Mouse (Mus musculus) spleen, postnatal 10 days (tissue): Measurements from ENCODE around the gene Klk4.

Source experiments
- DNase-seq, 2 experiments: peaks; one replicate each; pipeline ENCODE4 v3.0.0; 2021 to 2022; ENCODE audit warnings: low spot score in 2 of 2

Klk4 gene

DNA sequence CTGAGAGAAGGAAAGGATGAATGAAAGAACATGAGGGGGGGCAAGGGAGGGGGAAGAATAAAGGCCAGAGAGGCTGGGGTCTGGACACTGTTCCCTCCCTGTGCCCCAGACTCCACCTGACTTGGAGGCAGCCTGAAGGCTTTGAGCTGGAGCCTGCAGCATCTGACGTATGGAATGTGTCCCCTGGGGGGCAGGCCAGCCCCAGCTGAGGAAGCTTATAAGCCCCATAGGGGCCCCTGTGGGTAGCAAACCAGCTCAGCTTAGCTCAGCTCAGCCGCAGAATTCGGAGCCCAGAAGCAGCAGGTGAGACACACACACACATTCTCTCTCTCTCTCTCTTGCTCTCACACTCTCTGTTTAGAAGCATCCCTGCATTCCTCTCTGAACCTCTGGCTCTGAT lies at the start of gene Klk4:
Klk4 (plus strand) TSS at position 249 of the 400 bp plus-strand sequence.
- no peak for DNase-seq

DNA sequence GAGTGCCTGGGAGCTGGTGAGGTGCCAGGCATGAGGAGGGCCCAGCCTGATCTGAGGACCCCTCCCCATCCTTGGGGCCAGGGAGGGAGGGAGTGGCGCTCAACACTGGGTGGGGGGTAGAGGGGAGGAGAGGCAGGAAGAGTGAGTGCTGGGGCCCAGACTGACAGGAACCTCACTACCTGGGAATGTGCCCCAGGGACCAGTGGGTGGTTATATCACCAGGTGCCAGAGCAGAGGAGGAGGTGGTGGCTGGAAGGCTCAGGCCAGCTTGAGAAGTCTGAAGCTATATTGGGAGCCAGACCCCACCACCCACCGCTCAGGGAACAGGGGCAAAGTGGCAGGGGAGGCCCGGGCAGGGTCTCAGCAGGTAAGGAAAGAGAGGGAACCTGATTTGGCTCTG lies 39.3 kb upstream of the Klk4 start, which contains the start of gene Klk5:
Klk5 (plus strand) TSS at position 271 of the 400 bp plus-strand sequence.
- DNase-seq, result no peak

DNA sequence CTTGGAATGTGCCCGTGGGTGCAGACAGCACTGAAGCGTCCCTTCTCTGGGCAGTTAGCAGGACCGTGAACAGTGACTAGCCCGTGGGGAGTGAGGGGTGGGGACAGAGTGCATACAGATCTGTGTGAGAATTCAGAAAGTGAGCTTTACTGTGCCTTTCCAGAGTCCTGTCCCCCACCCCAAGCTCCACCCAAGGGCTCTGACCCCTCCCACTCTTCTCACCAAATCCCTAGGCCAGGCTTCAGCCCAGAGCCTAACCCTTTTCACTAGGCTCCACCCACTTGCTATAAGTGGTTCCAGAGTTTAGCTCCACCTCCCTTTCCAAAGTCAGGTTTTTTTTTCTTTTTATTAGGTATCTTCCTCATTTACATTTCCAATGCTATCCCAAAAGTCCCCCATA lies 37.2 kb upstream of the Klk4 start:
- DNase-seq, result no peak

DNA sequence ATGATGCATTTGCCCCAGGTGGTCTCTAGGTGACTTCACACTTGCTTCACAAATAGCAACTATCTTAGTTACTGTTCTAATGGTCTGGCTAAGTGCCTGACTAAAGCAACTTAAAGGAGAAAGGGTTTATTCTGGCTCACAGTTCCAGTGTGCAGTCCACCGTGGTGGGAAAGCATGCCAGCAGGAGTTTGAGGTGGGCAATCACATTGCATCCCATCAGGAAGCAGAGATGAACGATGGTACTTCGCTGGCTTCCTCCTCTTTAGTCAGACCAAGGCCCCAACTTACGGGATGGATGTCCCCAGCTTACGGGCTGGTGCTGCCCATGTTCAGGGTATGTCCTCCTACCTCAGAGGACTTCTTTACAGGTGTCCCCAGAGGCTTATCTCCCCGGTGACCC lies 29.3 kb upstream of the Klk4 start:
- no peak for DNase-seq

DNA sequence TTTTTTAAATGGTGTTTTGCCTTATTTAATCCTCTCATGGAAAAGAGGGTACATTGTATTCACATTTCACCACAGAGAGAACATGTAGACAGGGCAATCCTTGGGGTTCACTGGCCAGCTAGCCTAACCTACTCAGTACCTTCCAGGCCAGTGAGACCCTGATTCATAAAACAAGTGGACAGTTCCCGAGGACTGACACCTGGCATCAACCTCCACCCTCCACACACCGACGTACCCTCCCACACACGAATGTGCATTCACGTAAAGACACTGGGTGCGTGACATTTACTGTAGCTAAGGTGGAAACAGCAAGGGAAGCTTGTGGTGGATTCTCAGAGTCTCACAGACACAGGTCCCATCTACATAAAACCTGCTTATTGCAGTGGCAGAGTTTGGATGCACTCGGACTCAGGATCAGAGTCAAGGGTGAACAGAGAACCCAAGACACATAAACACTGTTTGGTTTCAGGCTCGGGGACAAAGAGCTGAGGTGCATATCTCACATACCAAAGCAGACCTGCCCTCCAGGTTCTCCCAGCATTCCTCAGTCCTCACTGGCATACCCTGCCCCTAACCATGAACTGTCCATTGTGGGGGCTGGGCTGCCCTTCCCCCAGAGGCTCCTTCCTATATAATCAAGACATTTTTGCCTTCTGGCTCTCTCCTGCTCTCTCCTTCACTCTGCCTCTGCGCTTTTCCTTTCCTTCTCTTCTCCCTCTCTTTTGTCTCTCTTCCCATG lies 26.1 kb upstream of the Klk4 start:
- DNase-seq, result no peak

DNA sequence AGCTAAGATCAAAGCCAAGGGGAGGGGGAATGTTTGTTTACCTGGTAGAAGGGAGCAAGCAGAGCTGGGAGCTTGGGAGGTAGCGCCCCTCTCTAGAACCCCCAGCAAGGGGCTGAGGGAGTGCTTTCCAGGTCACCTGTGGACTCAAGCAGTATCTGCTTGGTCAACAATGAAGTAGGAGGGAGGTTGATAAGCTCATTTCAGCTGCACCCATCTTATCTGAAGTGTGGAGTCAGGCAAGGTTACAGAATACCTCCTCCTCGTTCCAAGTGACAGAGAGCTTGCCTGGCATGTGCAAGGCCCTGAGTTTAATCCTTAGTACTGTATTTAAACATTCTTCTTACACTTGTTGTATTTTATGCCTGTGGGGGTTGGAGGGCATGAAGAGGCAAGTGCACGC lies 25.3 kb upstream of the Klk4 start:
- DNase-seq, result no peak

DNA sequence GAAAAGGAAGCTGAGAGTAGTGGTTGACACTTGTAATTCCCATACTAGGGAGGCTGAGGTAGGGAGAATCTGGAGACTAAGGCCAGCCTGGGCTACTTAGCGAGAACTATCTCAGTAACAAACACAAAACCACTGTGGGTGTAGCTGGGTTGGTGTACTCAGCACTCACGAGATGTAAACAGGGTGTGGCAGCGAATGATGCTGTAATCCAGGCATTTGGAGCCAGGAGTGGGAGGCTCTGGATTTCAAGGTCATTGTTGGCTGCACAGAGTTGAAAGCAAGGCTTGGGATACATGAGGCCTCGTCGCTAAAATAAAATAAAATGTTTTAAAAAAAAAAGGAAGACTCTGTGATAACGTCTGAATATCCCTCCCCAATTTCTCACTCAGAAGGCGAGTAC lies 24.7 kb upstream of the Klk4 start:
- DNase-seq, result no peak

DNA sequence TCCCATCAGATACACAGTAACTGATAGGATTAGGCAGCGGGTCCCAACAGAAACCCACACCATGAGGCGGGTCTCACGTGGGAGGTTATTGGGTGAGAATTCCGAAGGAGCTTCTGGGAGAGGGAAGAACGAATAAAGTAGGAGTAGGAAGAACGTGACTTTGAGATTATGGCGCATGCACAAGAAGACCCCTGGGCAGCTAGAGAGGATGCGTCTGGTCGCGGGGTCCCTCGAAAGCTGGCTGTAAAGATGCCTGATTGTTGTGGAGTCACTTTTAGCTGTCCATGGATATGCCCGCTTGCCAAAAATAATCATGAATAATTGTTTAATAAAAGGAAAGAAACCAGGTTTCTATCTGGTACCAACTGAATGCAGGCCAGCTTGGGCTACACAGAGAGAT lies 23.5 kb upstream of the Klk4 start:
- DNase-seq, result no peak

DNA sequence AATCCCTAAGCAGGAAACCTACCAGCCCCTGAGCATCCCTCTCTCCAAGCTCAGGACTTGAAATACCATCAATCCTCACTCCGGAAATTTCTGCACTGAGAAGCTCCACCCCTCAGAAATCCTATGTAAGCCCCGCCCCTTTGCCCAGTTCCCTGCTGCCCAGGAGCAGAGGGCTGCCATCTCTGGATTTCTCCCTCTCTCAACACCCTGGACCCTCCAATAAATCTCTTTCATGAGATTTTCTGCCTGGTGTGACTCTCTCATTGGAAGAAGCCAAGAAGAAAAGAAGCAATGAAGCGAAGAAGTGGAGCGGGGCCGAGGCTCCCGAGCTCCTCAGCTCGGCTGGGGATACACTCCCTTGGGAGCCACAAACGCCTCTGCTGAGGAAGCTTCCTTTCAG lies 20.5 kb upstream of the Klk4 start:
- no peak for DNase-seq

DNA sequence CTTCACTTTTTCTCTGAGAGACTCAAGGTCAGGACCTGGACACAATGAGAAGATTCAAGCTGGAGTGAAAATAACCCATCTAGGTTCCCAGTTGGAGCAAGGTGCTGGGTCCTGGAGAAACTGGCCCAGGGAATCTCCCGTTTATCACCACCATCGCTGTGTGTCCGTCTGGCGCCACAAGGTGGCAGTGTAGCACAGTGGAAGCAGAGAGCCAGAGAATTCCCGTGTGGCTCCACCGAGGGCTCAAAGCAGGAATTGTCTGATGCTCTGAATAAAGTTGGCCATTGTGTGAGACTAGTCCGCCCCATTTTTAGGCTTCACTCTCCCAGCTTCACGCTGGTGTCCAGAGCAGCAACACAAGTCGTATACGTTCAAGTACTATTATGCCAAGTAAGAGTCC lies 7.7 kb upstream of the Klk4 start:
- DNase-seq, result peak; percentile 12 to 52

DNA sequence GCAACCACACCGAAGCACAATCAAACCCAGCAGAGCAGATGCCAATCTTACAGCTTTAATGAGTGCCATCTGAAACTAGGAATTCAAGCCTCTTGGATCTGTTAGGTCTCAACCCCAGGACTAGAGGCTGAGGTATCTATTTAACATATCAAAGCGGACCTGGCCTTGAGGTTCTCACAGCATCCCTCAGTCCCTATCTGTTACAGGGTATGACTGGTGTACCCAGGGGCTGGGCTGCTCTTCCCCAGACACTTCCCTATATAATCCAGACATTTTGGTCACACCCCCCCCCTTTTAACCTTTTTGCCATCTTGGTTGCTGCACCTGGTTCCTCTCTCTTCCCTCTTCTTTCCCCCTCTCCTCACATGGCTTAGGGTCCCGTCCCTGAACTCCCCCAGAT lies 7.3 kb upstream of the Klk4 start:
- DNase-seq, result no peak

DNA sequence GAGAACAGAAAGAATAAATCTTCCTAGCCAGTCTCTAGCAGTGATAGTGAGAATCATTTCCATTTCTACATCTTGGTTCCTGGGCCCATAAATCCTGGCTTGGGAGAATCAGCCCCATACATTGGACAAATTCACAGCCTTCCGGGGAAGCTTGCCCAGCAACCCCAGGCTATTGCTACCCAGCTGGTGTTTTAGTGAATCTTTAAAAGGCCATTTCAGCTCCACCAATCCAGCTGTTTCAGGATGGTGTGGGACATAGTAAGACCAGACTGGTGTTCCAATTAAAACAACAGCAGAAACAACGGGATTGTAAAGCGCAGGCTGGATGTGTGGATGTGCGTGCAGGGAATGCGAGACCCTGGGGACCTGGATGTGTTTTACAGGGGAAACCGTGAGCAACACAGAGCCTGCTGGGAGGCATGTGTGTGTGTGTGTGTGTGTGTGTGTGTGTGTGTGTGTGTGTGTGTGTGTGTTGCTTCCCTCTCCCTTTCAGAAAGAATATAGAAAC lies 6.0 kb upstream of the Klk4 start:
- no peak for DNase-seq

DNA sequence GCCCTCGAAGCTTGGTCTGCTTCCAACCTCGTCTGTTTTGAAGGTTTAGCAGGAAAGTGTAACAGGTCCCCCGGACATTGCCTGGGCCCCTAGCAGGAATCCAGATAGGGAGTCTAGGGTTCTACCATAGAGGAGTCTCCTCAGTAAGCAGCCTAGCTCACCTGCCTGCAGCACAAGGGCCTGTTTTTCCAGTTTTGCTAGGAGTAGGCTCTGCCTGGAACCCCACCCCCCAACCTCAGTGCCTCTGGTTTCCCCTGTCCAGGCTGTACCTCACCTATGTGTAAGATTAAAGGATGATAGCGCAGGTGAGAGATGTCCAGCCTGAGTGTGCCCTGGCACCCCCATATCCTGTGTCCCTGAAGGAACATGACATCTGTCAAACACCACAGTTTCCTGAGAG lies 4.5 kb upstream of the Klk4 start:
- DNase-seq, result no peak

DNA sequence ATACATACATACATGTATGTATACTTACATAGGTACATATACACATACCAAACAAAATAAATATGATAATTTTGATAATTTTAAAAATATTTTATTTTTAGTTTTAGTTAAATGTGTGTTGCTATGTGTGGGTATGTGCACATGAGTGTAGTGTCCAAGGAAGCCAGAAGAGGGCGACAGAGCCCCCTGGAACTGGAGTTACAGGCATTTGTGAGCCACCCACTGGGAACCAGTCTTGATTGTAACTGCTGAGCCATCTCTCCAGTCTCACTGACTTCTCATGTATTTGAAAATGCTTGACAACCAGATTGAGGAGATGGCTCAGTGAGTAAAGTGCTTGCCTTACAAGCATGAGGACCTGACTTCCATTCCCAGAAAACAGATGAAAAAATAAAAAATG lies 2.7 kb upstream of the Klk4 start:
- DNase-seq, result no peak

DNA sequence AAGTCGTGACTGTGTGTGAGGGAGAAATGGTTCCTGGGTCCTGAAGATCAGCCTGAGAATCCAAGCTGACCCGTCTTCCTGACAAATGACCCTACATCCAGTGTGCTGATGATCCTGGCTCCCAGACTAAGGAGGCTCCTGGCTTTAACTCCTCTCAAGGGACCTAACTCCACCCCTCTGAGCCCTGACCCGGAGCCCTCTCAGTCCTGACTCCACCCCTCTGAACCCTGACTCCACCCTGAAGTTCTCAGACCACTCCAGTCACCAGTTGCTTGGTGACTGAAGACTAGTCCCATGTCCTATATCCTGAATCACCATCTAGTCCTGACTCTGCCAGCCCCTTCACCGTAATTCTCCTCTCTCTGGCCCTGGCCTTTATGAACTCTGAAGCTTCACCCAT lies 1.4 kb downstream of the Klk4 start:
- DNase-seq, result no peak

DNA sequence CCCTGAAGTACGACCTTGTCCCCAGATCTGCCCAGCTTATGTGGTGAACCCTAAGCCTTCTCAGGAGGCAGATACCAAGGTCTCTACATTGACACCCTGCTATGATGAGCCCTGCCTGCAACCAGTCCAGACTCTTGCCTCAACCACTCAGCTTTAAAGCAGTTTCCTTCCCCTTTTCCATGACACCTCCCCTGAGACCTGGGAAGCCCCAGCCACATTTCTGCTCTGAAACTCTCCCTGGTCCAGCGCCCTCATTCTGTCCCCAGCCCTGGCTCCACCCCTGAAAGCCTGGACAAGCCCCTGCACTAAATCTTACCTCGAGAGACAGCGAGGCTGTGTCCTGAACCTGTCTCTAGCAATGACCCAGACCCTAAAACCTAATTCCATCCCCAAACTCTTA lies 1.9 kb downstream of the Klk4 start:
- DNase-seq, result no peak

DNA sequence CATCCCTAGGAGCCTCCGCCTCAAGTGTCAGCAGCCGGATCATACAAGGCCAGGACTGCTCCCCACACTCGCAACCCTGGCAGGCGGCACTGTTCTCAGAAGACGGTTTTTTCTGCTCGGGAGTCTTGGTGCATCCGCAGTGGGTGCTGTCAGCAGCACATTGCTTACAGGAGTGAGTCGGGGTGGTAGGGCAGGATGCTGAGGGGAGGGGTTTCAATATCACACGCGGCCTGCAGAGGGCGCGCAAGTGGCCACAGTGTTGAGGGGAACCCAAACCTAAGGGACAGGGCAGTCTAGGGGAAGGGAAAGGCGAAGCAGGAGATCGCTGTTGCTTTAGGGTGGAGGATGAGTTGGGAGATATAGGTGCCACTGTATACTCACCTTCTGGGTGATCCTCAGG lies 2.6 kb downstream of the Klk4 start:
- peak in 1 of 2 experiments; percentile 51 for DNase-seq

DNA sequence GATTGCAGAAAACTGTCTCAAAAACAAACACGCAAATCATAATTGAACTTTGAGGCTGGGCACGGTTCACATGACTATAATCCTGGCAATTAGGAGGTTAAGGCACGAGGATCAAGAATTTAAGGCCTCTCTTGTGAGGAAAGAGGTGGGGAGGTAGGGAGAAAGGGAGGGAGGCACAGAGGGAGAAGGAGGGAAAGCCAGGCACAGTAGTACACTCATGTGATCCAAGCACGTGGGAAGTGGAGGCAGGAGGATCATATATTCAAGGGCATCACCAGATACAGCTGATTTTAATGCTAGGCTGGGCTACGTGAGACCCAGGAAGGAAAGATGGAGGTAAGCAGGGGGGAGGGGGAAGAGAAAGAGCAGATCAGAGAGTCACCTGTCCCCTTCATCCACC lies 10.4 kb downstream of the Klk4 start:
- DNase-seq, result no peak

DNA sequence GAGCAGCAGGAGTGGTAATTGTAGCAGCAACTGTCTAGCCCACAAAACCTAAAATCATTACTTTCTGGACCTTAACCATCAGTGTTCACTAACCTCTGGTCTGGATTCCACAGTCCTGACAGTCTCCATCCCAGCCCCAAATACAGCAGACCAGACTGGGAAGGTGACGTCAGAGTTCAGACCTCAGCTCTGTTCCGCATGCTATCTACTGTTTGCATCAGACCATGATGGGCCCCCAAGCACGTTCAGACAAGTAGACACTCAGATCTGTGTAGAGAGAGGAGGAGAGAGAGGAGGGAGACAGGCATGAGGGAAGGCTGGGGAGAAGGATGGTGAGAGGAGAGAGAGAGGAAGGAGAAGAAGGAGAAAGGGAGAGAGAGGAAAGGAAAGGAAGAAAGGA lies 10.8 kb downstream of the Klk4 start:
- DNase-seq, result no peak

DNA sequence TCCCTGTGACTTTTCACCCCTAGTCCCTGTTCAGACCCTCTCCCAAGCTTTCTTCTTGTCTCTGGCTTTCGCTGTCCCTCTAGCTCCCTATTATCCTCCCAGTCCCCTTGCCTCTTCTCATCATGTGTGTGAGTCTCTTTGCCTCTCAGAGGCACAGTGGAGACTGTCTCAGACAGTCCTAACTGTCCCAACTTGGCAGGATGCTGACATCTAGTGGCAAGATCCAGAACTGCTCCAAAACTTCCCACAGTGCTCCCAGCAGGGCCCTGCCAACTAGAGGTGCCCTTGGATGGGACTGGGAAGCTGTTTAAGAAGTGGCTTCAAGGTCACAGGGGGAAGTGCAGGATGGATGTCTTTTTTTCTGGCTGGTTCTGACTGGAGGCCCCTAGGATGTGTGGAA lies 13.9 kb downstream of the Klk4 start:
- DNase-seq, result peak; percentile 47 to 72

DNA sequence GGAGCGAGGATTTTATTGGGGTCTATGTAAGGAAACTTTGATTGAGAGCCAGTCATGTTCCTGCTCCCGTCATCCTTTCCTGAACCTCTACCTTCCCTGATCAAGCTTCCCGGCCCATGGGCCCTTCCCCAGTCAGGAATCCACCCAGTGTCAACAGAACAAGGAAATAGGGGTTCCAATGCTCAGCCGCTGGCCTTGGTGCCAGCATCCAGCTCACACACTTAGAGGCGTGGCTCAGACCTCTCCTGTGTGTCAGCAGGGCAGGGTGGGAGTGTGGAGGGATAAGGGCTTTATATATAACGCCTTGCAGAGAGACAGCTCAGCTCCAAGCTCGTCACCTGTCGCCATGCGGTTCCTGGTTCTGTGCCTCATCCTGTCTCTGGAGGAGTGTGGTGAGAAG lies 33.9 kb downstream of the Klk4 start:
- DNase-seq, result no peak

DNA sequence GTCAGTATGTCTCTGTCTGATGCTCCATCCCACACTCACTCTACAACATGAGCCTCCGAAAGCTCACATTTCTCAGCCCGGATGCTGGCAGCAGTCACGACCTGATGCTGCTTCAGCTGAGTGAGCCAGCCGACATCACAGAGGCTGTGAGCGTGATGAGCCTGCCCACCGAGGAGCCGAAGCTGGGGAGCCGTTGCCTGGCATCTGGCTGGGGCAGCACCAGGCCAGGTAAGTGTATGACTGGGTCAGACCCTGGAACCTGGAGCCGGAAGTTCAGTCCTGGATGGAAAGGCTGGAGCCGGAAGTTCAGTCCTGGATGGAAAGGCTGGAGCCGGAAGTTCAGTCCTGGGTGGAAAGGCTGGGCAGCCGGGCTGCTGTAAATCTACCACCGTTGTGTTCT lies 37.5 kb downstream of the Klk4 start:
- no peak for DNase-seq

DNA sequence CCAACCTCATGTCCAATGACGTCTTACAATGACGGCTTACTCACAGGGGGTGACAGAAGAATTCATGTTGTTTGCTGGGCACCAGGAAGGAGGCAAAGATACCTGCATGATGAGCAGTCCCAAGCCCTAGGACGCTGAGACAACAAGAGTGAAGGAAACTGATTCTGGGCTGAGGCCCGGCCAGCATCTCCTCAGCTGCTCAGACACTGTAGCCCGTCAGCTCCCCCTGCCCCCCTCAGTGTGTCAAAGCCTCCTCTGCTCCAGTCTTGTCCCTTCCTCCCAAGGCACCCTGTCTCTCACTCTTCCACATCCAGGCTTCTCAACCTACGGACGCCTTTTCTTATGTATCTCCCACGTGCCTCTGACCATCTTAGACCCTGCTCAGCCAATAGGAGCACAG lies 37.9 kb downstream of the Klk4 start:
- DNase-seq, result no peak
